ENCODE assay signal across 13 mouse cellular contexts in genomic region chr16:86887605-86888004, GRCm38 (mm10).
"Had no signal": no experiment of that assay in that cellular context is flagged by ENCODE, and none has a peak within 500 bp of the region (broad histone marks: within the 10 kb centered on the region; RNA-seq: fewer than 3 reads in every experiment).

No protein-coding gene starts in this region.

- H3K27ac ChIP-seq: intestine, embryonic 15.5 days; left cerebral cortex, adult 2 months; limb, embryonic 15.5 days; liver, embryonic 12.5 days; lung, embryonic 15.5 days; macrophage; midbrain, embryonic 15.5 days; neural tube, embryonic 12.5 days; stomach, postnatal 0 days had no signal

- H3K27me3 ChIP-seq: intestine, embryonic 15.5 days; limb, embryonic 15.5 days; liver, embryonic 12.5 days; lung, embryonic 15.5 days; megakaryocyte, embryonic 14.5 days; midbrain, embryonic 15.5 days; neural tube, embryonic 12.5 days had no signal

- DNase-seq: lung, postnatal 14 days; thymus, postnatal 4 days had no signal

- H3K4me1 ChIP-seq: intestine, embryonic 15.5 days; limb, embryonic 15.5 days; liver, embryonic 12.5 days; lung, embryonic 15.5 days; megakaryocyte, embryonic 14.5 days; midbrain, embryonic 15.5 days; neural tube, embryonic 12.5 days had no signal

- ATAC-seq: intestine, embryonic 15.5 days; liver, embryonic 12.5 days; midbrain, embryonic 15.5 days had no signal

- H3K9me3 ChIP-seq: intestine, embryonic 15.5 days; limb, embryonic 15.5 days; liver, embryonic 12.5 days; lung, embryonic 15.5 days; midbrain, embryonic 15.5 days; neural tube, embryonic 12.5 days had no signal

- H3K9ac ChIP-seq: intestine, embryonic 15.5 days; limb, embryonic 15.5 days; liver, embryonic 12.5 days; lung, embryonic 15.5 days; midbrain, embryonic 15.5 days; neural tube, embryonic 12.5 days had no signal

- H3K4me3 ChIP-seq: intestine, embryonic 15.5 days; left cerebral cortex, adult 2 months; limb, embryonic 15.5 days; liver, embryonic 12.5 days; lung, embryonic 15.5 days; megakaryocyte, embryonic 14.5 days; midbrain, embryonic 15.5 days; neural tube, embryonic 12.5 days had no signal

- H3K36me3 ChIP-seq: intestine, embryonic 15.5 days; limb, embryonic 15.5 days; liver, embryonic 12.5 days; lung, embryonic 15.5 days; midbrain, embryonic 15.5 days; neural tube, embryonic 12.5 days had no signal

- H3K4me2 ChIP-seq: intestine, embryonic 15.5 days; limb, embryonic 15.5 days; liver, embryonic 12.5 days; lung, embryonic 15.5 days; midbrain, embryonic 11.5 days; midbrain, embryonic 15.5 days; neural tube, embryonic 12.5 days had no signal
